Mouse (Mus musculus): ENCODE results near the gene Nemf. TPM values are rescaled to one million over a fixed set of nuclear protein-coding genes. Genes with fewer than 3 reads are reported as not detected.

Nemf gene
- polyA plus RNA-seq, 1 experiment: 0.79 TPM

DNA sequence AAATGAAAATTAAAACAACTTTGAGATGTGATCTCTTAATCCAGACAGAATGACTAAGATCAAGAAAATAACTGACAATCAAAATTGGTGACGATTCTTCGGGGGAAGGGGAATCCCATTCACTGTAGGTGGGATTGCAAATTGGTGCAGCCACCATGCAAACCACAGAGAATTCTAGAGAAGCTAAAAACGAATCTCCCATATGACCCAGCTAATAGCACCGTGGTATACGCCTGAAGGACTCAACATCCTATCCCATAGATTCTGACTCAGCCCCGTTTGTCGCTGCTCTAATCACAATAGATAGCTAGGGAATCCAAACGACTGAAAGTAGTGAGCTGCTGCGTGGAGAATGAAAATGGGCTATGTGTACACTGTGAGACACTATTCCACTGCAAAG is 68.3 kb downstream of the Nemf start:
- no peak for TF ChIP-seq GATA1 (IDR thresholded peaks at IDR 0.05; ENCODE audit: low read length)
- TF ChIP-seq TAL1 (IDR thresholded peaks at IDR 0.05; ENCODE audit: low read length): no peak
- Histone ChIP-seq H3K9me3 (ENCODE audit: control insufficient read depth, low read length) (peaks cover 4% of the 10 kb centered on the region; the same call in 1 of the 2 replicates), H3K36me3 (ENCODE audit: control insufficient read depth) (peaks cover 6% of the 10 kb centered on the region), H3K4me1 (ENCODE audit: control insufficient read depth) (peaks cover 58% of the 10 kb centered on the region), H3K27me3 (ENCODE audit: control insufficient read depth) (no peaks in the 10 kb centered on the region), H3K4me3 (replicated peaks) (no peak overlapping the region)

DNA sequence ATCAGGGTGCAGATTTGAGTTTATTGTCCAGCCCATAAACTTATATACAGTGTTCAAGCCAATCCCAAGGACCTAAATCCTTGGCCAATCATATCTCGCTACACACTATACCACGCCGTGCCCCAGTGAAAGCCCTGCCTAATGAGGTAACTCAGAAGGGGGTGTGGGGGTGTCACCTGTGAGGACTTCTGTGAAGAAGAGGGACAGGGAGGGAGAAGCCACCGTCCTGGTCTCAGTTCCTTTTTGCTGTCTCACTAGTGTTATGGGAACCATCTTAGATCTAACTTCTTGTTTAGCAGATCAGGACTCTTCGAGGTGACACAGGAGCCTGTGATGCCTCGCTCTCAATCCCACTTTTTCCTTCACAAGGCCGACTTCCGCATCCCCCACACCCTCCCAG is 69.4 kb downstream of the Nemf start:
- Histone ChIP-seq H3K4me3 (replicated peaks) (no peak overlapping the region), H3K27me3 (ENCODE audit: control insufficient read depth) (no peaks in the 10 kb centered on the region), H3K36me3 (ENCODE audit: control insufficient read depth) (no peaks in the 10 kb centered on the region), H3K9me3 (ENCODE audit: control insufficient read depth, low read length) (no peaks in the 10 kb centered on the region), H3K4me1 (ENCODE audit: control insufficient read depth) (peaks cover 47% of the 10 kb centered on the region)
- TF ChIP-seq TAL1 (IDR thresholded peaks at IDR 0.05; ENCODE audit: low read length): no peak
- TF ChIP-seq GATA1 (IDR thresholded peaks at IDR 0.05; ENCODE audit: low read length): no peak

DNA sequence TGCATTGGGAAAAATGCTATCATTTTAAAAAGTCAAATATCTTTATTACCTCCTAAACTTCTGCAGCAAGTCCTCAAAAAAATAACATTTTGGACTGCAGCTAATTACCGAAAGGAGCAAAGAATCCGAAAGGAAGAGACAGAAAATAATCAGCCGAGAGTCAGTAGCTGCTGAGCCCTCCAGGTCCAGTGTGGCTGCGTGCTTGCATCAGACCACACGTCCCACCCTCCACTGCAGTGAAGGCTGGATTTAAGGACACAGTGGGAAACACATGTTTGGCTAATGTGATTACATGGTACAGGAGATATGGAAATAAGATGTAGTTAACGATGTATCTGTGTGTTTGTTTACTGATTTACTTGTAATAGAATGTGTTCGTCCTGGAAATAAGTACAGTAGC is 73.8 kb downstream of the Nemf start:
- TF ChIP-seq TAL1 (IDR thresholded peaks at IDR 0.05; ENCODE audit: low read length) (no peak), GATA1 (IDR thresholded peaks at IDR 0.05; ENCODE audit: low read length) (no peak)
- H3K4me3 ChIP-seq (replicated peaks): no peak overlapping the region
- H3K4me1 ChIP-seq (ENCODE audit: control insufficient read depth): peaks cover 15% of the 10 kb centered on the region
- H3K36me3 ChIP-seq (ENCODE audit: control insufficient read depth): no peaks in the 10 kb centered on the region
- no peaks in the 10 kb centered on the region for H3K27me3 ChIP-seq (ENCODE audit: control insufficient read depth)
- H3K9me3 ChIP-seq (ENCODE audit: control insufficient read depth, low read length): no peaks in the 10 kb centered on the region

DNA sequence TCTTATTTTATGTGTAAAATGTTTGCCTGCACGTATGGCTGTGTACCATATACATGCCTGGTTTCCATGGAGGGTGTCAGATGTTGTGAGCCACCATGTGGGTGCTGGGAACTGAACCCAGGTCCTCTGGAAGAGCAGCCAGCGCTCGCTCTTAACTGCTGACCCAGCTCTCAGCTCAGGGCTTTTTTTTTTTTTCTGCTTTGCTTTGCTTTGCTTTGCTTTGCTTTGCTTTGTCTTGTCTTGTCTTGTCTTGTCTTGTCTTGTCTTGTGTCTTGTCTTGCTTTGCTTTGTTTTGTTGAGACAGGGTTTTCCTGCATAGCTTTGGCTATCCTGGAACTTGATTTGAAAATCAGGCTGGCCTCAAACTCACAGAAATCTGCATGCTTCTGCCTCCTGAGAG is 76.0 kb downstream of the Nemf start:
- Histone ChIP-seq H3K4me3 (replicated peaks) (no peak overlapping the region), H3K4me1 (ENCODE audit: control insufficient read depth) (peaks cover 4% of the 10 kb centered on the region), H3K9me3 (ENCODE audit: control insufficient read depth, low read length) (no peaks in the 10 kb centered on the region), H3K36me3 (ENCODE audit: control insufficient read depth) (no peaks in the 10 kb centered on the region), H3K27me3 (ENCODE audit: control insufficient read depth) (no peaks in the 10 kb centered on the region)
- TF ChIP-seq TAL1 (IDR thresholded peaks at IDR 0.05; ENCODE audit: low read length): no peak
- no peak for TF ChIP-seq GATA1 (IDR thresholded peaks at IDR 0.05; ENCODE audit: low read length)

DNA sequence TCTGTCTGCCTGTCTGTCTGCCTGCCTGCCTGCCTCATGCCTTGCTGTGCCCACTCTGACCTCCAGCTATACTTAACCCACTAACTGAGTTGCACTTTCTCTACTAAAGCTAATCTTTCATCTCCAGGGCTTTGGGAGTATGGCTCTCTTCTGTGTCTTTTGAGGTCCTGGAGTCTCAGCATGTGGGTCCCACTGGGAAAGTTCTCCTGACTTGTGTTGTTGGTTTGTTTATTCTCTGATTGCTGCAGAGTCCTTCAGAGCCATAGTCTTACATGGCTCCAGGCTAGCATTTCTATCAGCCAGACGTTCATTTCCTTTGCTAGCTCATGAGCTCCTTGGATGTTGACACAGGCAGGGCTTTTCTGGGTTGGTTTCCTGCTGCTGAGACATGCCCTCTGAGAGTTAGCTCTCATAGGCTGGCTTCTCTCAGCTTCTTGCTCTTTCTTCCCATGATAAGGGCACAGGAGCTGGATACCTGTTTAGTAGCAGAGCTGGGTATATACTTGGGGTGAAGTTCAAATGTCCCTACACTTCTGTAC is 77.0 kb downstream of the Nemf start:
- Histone ChIP-seq H3K36me3 (ENCODE audit: control insufficient read depth) (no peaks in the 10 kb centered on the region), H3K4me3 (replicated peaks) (no peak overlapping the region), H3K9me3 (ENCODE audit: control insufficient read depth, low read length) (peaks cover 2% of the 10 kb centered on the region; the same call in 1 of the 2 replicates), H3K4me1 (ENCODE audit: control insufficient read depth) (peaks cover 4% of the 10 kb centered on the region), H3K27me3 (ENCODE audit: control insufficient read depth) (no peaks in the 10 kb centered on the region)
- TF ChIP-seq GATA1 (IDR thresholded peaks at IDR 0.05; ENCODE audit: low read length): no peak
- TF ChIP-seq TAL1 (IDR thresholded peaks at IDR 0.05; ENCODE audit: low read length): no peak

DNA sequence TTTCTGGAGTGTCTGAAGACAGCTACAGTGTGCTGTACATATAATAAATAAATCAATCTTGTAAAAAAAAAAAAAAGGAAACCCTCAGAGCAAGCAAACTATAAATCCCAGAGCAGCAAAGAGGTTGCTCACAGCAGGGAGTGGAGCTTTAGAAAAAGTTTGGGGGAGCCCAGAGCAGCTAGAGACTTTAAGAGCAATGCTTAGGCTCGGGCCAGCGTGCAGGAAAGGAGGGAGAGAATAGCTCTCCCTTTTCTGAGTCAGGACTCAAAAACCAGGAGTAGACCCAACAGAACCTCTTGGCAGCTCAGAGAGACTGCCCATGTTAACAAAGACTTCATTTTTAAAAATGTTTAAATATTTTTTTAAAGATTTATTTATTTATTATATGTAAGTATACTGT is 88.0 kb downstream of the Nemf start:
- Histone ChIP-seq H3K4me1 (ENCODE audit: control insufficient read depth) (no peaks in the 10 kb centered on the region), H3K27me3 (ENCODE audit: control insufficient read depth) (0 out of 2 replicates have a peak, but pooled peaks cover 2% of the 10 kb centered on the region), H3K9me3 (ENCODE audit: control insufficient read depth, low read length) (no peaks in the 10 kb centered on the region), H3K4me3 (replicated peaks) (no peak overlapping the region), H3K36me3 (ENCODE audit: control insufficient read depth) (no peaks in the 10 kb centered on the region)
- TF ChIP-seq TAL1 (IDR thresholded peaks at IDR 0.05; ENCODE audit: low read length) (no peak), GATA1 (IDR thresholded peaks at IDR 0.05; ENCODE audit: low read length) (no peak)

DNA sequence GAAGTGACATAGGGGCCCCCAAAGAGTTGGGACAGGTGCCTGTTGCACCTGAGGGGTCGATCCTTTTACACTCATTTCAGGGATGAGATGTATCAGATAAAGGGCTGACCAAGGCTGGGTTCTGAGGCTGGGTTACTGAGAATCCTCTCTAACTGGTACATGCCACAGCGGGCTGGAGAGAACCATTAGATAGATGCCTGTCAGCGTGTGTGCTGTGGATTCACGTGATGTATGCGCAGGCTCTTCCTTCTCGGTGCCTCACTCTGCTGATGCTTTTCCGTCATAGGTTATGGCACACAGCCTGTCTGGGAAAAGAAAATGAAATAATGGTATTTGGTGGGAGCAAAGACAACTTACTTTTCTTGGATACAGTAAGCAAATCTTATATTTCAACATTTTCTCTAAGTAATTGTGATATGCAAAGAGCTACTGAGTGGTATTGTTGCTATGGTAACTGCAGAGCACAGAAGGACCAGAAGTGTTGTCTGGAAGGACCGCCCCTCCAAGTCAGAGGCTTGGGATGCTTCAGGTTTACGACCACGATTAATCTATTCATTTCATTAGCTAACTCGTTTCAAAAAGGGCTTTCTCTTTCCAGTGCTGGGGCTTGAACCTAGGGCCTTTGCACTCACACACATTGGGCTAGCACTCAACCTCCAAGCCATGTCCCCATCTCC is 88.9 kb downstream of the Nemf start:
- H3K36me3 ChIP-seq (ENCODE audit: control insufficient read depth): no peaks in the 10 kb centered on the region
- TF ChIP-seq GATA1 (IDR thresholded peaks at IDR 0.05; ENCODE audit: low read length) (no peak), TAL1 (IDR thresholded peaks at IDR 0.05; ENCODE audit: low read length) (no peak)
- H3K27me3 ChIP-seq (ENCODE audit: control insufficient read depth): 0 out of 2 replicates have a peak, but pooled peaks cover 2% of the 10 kb centered on the region
- H3K4me1 ChIP-seq (ENCODE audit: control insufficient read depth): no peaks in the 10 kb centered on the region
- H3K9me3 ChIP-seq (ENCODE audit: control insufficient read depth, low read length): no peaks in the 10 kb centered on the region
- no peak overlapping the region for H3K4me3 ChIP-seq (replicated peaks)

DNA sequence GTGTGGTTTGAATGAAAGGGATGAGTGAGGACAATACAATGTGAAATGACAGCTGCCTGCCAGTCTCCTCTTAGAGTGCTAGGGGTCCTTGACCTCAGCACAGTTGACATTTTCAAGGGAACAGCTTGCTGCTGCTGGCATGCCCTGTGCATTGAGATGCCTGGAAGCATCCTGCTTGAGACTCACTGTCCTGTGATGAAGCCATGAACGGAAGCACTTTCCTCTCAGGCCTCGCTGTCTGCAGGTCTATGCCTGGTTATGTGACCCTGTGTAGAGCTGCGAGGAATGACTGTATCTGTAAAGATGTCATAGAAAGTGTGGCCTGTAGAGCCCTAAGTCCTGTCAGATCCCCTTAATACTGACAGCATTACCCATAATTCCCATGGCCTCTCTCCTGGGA is 91.9 kb downstream of the Nemf start:
- no peaks in the 10 kb centered on the region for H3K9me3 ChIP-seq (ENCODE audit: control insufficient read depth, low read length)
- H3K27me3 ChIP-seq (ENCODE audit: control insufficient read depth): 0 out of 2 replicates have a peak, but pooled peaks cover 2% of the 10 kb centered on the region
- TF ChIP-seq GATA1 (IDR thresholded peaks at IDR 0.05; ENCODE audit: low read length) (no peak), TAL1 (IDR thresholded peaks at IDR 0.05; ENCODE audit: low read length) (no peak)
- no peak overlapping the region for H3K4me3 ChIP-seq (replicated peaks)
- no peaks in the 10 kb centered on the region for H3K4me1 ChIP-seq (ENCODE audit: control insufficient read depth)
- no peaks in the 10 kb centered on the region for H3K36me3 ChIP-seq (ENCODE audit: control insufficient read depth)

DNA sequence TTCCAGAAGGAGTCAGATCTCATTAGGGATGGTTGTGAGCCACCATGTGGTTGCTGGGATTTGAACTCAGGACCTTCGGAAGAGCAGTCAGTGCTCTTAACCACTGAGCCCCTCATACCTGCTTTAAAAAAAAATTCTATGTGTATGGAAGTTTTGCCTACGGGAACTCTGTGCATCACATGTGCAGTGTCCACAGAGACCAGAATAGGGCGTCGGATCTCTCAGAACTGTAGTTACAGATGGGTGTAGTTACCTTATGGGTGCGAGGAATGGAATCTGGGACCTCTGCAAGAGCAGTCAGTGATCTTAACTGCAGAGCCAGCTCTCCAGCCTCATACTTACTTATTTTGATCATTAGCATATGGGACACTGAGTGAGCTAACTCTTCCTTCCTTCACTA is 94.7 kb downstream of the Nemf start:
- H3K4me1 ChIP-seq (ENCODE audit: control insufficient read depth): no peaks in the 10 kb centered on the region; the same call in 1 of the 2 replicates
- no peaks in the 10 kb centered on the region for H3K9me3 ChIP-seq (ENCODE audit: control insufficient read depth, low read length)
- no peak overlapping the region for H3K4me3 ChIP-seq (replicated peaks)
- TF ChIP-seq TAL1 (IDR thresholded peaks at IDR 0.05; ENCODE audit: low read length): no peak
- no peak for TF ChIP-seq GATA1 (IDR thresholded peaks at IDR 0.05; ENCODE audit: low read length)
- H3K36me3 ChIP-seq (ENCODE audit: control insufficient read depth): no peaks in the 10 kb centered on the region
- H3K27me3 ChIP-seq (ENCODE audit: control insufficient read depth): peaks cover 2% of the 10 kb centered on the region; the same call in 1 of the 2 replicates

Other genes starting within 250 kb of the Nemf start
- gene Rps29, start 198.0 kb downstream of the Nemf start, polyA plus RNA-seq (2012): 65.5 and 410 TPM in 2 replicates
- gene Lrr1, start 188.4 kb downstream of the Nemf start, polyA plus RNA-seq (2012): 7.6 TPM in 2 replicates
- 6.1 and 7.3 TPM in 2 replicates for gene Rpl36al, start 173.1 kb downstream of the Nemf start, polyA plus RNA-seq (2012)
- gene Mgat2, start 173.0 kb downstream of the Nemf start, polyA plus RNA-seq (2012): 0.73 and 0.90 TPM in 2 replicates
- gene Gm49383, start 160.1 kb downstream of the Nemf start, polyA plus RNA-seq (2012): not detected in 2 replicates
- gene Dnaaf2, start 158.7 kb downstream of the Nemf start, polyA plus RNA-seq (2012): 1.6 and 2.3 TPM in 2 replicates
- gene Gm49384, start 152.9 kb downstream of the Nemf start, polyA plus RNA-seq (2012): not detected in 2 replicates
- 2.5 and 2.9 TPM in 2 replicates for gene Pole2, start 129.0 kb downstream of the Nemf start, polyA plus RNA-seq (2012)
- not detected in 2 replicates for gene Klhdc1, start 116.0 kb downstream of the Nemf start, polyA plus RNA-seq (2012)
- gene Klhdc2, start 60.5 kb downstream of the Nemf start, polyA plus RNA-seq (2012): 4.1 and 5.1 TPM in 2 replicates
- gene Arf6, start 15.0 kb upstream of the Nemf start, polyA plus RNA-seq (2012): 24.7 and 27.9 TPM in 2 replicates
- 0.23 and 0.28 TPM in 2 replicates for gene Gm9887, start 15.3 kb upstream of the Nemf start, polyA plus RNA-seq (2012)
- gene Vcpkmt, start 225.9 kb upstream of the Nemf start, polyA plus RNA-seq (2012): 0.18 and 0.31 TPM in 2 replicates